Mouse (Mus musculus) MEL (cell line): ENCODE measurements around the gene Megf6.

Source experiments
- CTCF ChIP-seq, 3 experiments: IDR thresholded peaks in 2 of 3; conservative IDR thresholded peaks in 1 of 3; 2 replicates each; pipeline ENCODE4 v1.5.1; 2011 to 2012; ENCODE audit warnings: low read length in 3 of 3, low read depth in 2 of 3, mild to moderate bottlenecking in 2 of 3, improper control_type of control experiment in 1 of 3, inconsistent platforms in 1 of 3, mixed read lengths in 1 of 3, moderate library complexity in 1 of 3; ENCODE audit not compliant: control insufficient read depth in 1 of 3, insufficient read depth in 1 of 3, poor library complexity in 1 of 3, severe bottlenecking in 1 of 3
- EP300 ChIP-seq, 2 experiments: IDR thresholded peaks; 2 replicates each; pipeline ENCODE4 v1.6.1; 2011; ENCODE audit warnings: improper control_type of control experiment in 2 of 2, low read length in 2 of 2, low read depth in 1 of 2, mild to moderate bottlenecking in 1 of 2
- MAX ChIP-seq: IDR thresholded peaks from 2 replicates; pipeline ENCODE4 v1.6.1; 2011; ENCODE audit warnings: low read length, improper control_type of control experiment
- MAZ ChIP-seq: IDR thresholded peaks from 2 replicates; pipeline ENCODE4 v1.6.1; 2012; ENCODE audit warnings: low read depth, mild to moderate bottlenecking, inconsistent platforms, low read length, improper control_type of control experiment
- POLR2A ChIP-seq, 2 experiments: IDR thresholded peaks; 2 replicates each; pipeline ENCODE4 v1.6.1; 2011 to 2012; ENCODE audit warnings: low read length in 2 of 2, mild to moderate bottlenecking in 2 of 2, control low read depth in 1 of 2, improper control_type of control experiment in 1 of 2, low read depth in 1 of 2, moderate library complexity in 1 of 2; ENCODE audit not compliant: control insufficient read depth in 1 of 2, insufficient read depth in 1 of 2, poor library complexity in 1 of 2
- SMC3 ChIP-seq: IDR thresholded peaks from 2 replicates; pipeline ENCODE4 v1.6.1; 2011; ENCODE audit warnings: low read depth, low read length, improper control_type of control experiment
- UBTF ChIP-seq: IDR thresholded peaks from 2 replicates; pipeline ENCODE4 v1.6.1; 2012; ENCODE audit warnings: low read depth, mild to moderate bottlenecking, inconsistent platforms, low read length, improper control_type of control experiment, moderate library complexity, borderline replicate concordance; ENCODE audit not compliant: insufficient read depth
- USF1 ChIP-seq: IDR thresholded peaks from 2 replicates; pipeline ENCODE4 v1.6.1; 2014; ENCODE audit warnings: low read depth, mild to moderate bottlenecking, inconsistent platforms, low read length, improper control_type of control experiment, moderate library complexity
- USF2 ChIP-seq, 2 experiments: IDR thresholded peaks; 2 replicates each; pipeline ENCODE4 v1.6.1; 2011 to 2012; ENCODE audit warnings: improper control_type of control experiment in 2 of 2, low read length in 2 of 2, borderline replicate concordance in 1 of 2, inconsistent platforms in 1 of 2, low read depth in 1 of 2, mild to moderate bottlenecking in 1 of 2; ENCODE audit not compliant: insufficient read depth in 1 of 2
- ZC3H11A ChIP-seq: IDR thresholded peaks from 2 replicates; pipeline ENCODE4 v1.6.1; 2012; ENCODE audit warnings: low read depth, mild to moderate bottlenecking, inconsistent platforms, low read length, improper control_type of control experiment
- ZKSCAN1 ChIP-seq: IDR thresholded peaks from 2 replicates; pipeline ENCODE4 v1.6.1; 2012; ENCODE audit warnings: low read depth, mild to moderate bottlenecking, inconsistent platforms, low read length, improper control_type of control experiment, moderate library complexity

GRCm38 (mm10) chr4:154312143-154312812, 141.7 kb downstream of the Megf6 start:
- TF ChIP-seq USF1, result no peak
- TF ChIP-seq SMC3, result no peak
- no peak for TF ChIP-seq CTCF (IDR thresholded peaks at IDR 0.05 in 2 of 3, conservative IDR thresholded peaks at IDR 0.05 in 1 of 3; ENCODE audit: control insufficient read depth in 1 of 3, insufficient read depth in 1 of 3, low read depth in 2 of 3, low read length in 3 of 3, poor library complexity in 1 of 3, severe bottlenecking in 1 of 3)
- no peak for TF ChIP-seq EP300 (IDR thresholded peaks at IDR 0.05; ENCODE audit: low read depth in 1 of 2, low read length in 2 of 2)
- no peak for TF ChIP-seq UBTF
- TF ChIP-seq ZC3H11A, result no peak
- no peak for TF ChIP-seq USF2 (IDR thresholded peaks at IDR 0.05; ENCODE audit: borderline replicate concordance in 1 of 2, insufficient read depth in 1 of 2, low read depth in 1 of 2, low read length in 2 of 2)
- TF ChIP-seq MAZ, result no peak
- no peak for TF ChIP-seq POLR2A (IDR thresholded peaks at IDR 0.05; ENCODE audit: control insufficient read depth in 1 of 2, insufficient read depth in 1 of 2, low read depth in 1 of 2, low read length in 2 of 2, poor library complexity in 1 of 2)
- TF ChIP-seq ZKSCAN1, result no peak
- TF ChIP-seq MAX, result no peak
